Mouse (Mus musculus): ENCODE data around the gene Vmn2r80. TPM values are rescaled to one million over a fixed set of nuclear protein-coding genes. Genes with fewer than 3 reads are reported as not detected.
"Not testable (repeated sequence)": the region's sequence is repeated elsewhere in the genome, so short reads cannot be mapped to it uniquely, and the experiment has no call there.

Gene Vmn2r80
- not detected in 2 replicates for polyA plus RNA-seq (2014; fragmentation: Nextera tagmentation; extraction: Ambion mirVana)

DNA sequence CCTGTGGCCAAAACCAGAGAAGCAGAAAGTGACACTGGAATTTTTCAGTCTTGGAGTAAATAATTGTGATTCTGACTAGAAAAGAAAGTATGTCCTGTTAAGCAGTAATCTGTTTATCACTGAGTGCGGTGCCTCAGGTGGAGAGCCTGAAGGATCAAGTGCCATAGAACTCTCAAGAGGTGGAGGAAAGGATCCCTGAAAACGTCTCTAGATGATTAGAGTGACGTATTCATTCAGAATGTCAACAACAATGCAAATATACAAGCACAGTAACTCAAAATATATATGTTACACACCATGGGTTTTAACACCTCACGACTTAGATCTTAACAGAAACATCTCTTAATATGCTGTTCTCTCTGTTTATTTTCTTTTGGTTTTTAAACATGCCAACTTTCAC is at the start of gene Vmn2r80:
Gene Vmn2r80, plus strand, starts transcription at position 301 of the 400 bp plus-strand sequence.
- not testable (repeated sequence) for H3K4me1 ChIP-seq (ENCODE audit: control insufficient read depth, insufficient read depth, low read length); H3K4me3 ChIP-seq (ENCODE audit: low read depth, low read length); H3K27ac ChIP-seq (ENCODE audit: low read depth, low read length); H3K27me3 ChIP-seq (replicated peaks; ENCODE audit: control insufficient read depth, insufficient read depth, low read length); H3K9ac ChIP-seq (ENCODE audit: low read length); H3K9me3 ChIP-seq (replicated peaks; ENCODE audit: control insufficient read depth, low read length); DNase-seq (ENCODE audit: low spot score); ATAC-seq; H3K36me3 ChIP-seq (ENCODE audit: control insufficient read depth, insufficient read depth, low read length); H3K4me2 ChIP-seq (ENCODE audit: low read length)
- 82% methylated on average over 4 of the region's 4 CpGs for WGBS

DNA sequence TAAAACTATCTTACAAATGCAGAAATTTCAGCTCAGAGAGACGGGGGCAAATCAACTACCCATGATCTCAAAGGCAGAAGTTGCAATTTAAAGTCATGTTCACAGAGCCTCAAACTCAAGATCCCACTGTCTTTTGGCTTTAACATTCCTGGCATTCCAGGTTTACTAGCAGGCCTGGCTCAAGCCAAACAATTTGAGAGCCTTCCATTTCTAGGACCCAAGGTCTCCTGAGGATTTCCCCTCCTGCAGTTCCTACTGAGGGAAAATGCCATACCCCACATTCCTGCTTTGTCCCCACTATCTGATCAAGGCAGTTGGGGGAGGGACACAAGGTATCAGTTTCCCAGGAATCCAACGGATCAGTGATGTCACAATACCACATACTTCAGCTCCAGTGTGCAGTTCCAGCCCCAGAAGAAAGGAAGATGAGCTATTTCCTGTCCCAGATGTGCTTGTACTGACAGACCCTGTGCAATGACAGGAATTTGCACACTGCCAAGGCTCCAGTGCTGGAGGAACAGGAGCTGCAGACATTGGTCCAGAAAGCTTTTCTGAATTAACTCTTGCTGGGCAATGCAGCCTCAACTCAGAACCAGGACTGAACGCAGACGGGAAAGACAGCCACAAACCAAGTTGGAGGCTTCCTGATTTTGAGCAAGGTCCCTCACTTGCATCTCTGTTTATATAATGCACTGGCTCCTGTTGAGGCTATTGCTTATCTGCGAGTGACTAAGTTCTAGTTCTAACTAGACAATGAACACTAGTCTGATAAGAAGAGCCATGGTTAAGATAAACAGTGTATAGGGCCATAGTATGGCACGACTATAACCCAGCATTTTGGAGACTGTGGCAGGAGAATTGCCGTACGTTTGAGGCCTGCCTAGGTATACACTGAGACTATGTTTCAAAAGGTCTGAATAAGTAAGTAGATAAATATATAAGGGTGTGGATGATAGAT is 42.0 kb upstream of the Vmn2r80 start:
- no peak overlapping the region for H3K9ac ChIP-seq (ENCODE audit: low read length)
- H3K27me3 ChIP-seq (replicated peaks; ENCODE audit: control insufficient read depth, insufficient read depth, low read length): no peaks in the 10 kb centered on the region
- no peaks in the 10 kb centered on the region for H3K9me3 ChIP-seq (replicated peaks; ENCODE audit: control insufficient read depth, low read length)
- H3K4me1 ChIP-seq (ENCODE audit: control insufficient read depth, insufficient read depth, low read length): no peaks in the 10 kb centered on the region
- H3K36me3 ChIP-seq (ENCODE audit: control insufficient read depth, insufficient read depth, low read length): no peaks in the 10 kb centered on the region
- DNase-seq (ENCODE audit: low spot score) (no peak), ATAC-seq (no peak)
- 73% methylated on average over 8 of the region's 8 CpGs for WGBS
- H3K4me2 ChIP-seq (ENCODE audit: low read length): no peak overlapping the region
- no peak overlapping the region for H3K27ac ChIP-seq (ENCODE audit: low read depth, low read length)
- no peak overlapping the region for H3K4me3 ChIP-seq (ENCODE audit: low read depth, low read length)

DNA sequence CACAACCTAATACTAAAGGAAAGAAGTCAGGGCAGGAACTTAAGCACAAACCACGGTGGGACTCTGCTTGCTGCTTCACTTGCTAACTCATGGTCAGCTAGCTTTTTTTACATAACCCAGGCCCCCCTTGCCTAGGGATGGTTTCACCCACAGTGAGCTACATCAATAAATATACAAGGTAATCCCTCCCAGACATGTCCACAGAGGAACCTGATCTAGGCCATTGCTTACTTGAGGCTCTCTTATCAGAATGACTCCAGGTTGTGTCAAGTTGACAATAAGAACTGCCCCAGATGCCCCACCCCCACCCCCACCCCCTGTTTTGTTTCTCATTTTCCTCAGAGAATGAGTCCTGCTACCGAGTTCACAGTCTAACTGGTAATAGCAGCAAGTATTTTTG is 41.0 kb upstream of the Vmn2r80 start:
- H3K27ac ChIP-seq (ENCODE audit: low read depth, low read length): no peak overlapping the region
- DNase-seq (ENCODE audit: low spot score): no peak
- no peak overlapping the region for H3K9ac ChIP-seq (ENCODE audit: low read length)
- H3K27me3 ChIP-seq (replicated peaks; ENCODE audit: control insufficient read depth, insufficient read depth, low read length): no peaks in the 10 kb centered on the region
- no peaks in the 10 kb centered on the region for H3K4me1 ChIP-seq (ENCODE audit: control insufficient read depth, insufficient read depth, low read length)
- no peaks in the 10 kb centered on the region for H3K9me3 ChIP-seq (replicated peaks; ENCODE audit: control insufficient read depth, low read length)
- 83% methylated on average over 2 of the region's 2 CpGs for WGBS
- H3K4me2 ChIP-seq (ENCODE audit: low read length): no peak overlapping the region
- no peak overlapping the region for H3K4me3 ChIP-seq (ENCODE audit: low read depth, low read length)
- no peak for ATAC-seq
- H3K36me3 ChIP-seq (ENCODE audit: control insufficient read depth, insufficient read depth, low read length): no peaks in the 10 kb centered on the region

DNA sequence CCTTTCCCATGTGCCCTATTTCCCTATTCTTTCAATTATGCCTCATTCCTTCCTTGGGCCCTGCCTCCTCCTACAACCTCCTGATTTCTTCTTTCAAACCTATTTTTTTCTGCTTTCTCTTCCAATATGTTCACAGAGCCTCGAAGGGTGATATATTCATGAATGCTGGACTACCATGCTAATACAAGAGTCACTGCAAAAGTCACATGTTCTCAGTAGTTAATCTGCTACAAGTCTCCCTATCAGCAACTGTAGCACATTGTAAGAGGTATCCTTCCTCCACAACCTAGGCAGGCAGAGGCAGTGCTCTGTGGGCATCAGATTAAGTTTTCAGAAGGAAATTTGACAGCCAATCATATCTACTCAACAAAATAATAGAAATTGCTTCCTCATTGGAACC is 39.4 kb upstream of the Vmn2r80 start:
- no peaks in the 10 kb centered on the region for H3K9me3 ChIP-seq (replicated peaks; ENCODE audit: control insufficient read depth, low read length)
- DNase-seq (ENCODE audit: low spot score) (no peak), ATAC-seq (no peak)
- no peak overlapping the region for H3K4me2 ChIP-seq (ENCODE audit: low read length)
- 68% methylated on average over 1 of the region's 1 CpGs for WGBS
- no peak overlapping the region for H3K9ac ChIP-seq (ENCODE audit: low read length)
- H3K4me1 ChIP-seq (ENCODE audit: control insufficient read depth, insufficient read depth, low read length): no peaks in the 10 kb centered on the region
- H3K4me3 ChIP-seq (ENCODE audit: low read depth, low read length): no peak overlapping the region
- H3K36me3 ChIP-seq (ENCODE audit: control insufficient read depth, insufficient read depth, low read length): no peaks in the 10 kb centered on the region
- no peaks in the 10 kb centered on the region for H3K27me3 ChIP-seq (replicated peaks; ENCODE audit: control insufficient read depth, insufficient read depth, low read length)
- no peak overlapping the region for H3K27ac ChIP-seq (ENCODE audit: low read depth, low read length)

DNA sequence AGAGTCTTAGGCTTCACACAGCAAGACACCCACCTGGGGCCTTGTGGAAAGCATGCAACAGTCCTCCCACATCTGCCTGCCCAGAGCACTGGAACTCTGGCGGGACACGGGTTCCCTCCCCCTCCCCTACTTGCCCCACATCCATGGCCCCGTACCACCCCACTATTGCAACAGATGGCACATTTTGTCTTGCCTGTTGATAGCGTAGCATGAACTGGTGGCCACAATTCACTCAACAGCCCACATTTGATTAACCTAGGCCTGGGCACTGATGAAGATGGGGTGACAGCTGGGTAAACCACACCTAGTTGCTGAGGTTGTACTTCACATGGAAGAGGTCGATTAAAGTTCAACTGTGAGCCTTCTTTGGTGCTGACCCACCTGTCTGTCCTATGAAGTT is 38.1 kb upstream of the Vmn2r80 start:
- 95% methylated on average over 5 of the region's 5 CpGs for WGBS
- H3K4me3 ChIP-seq (ENCODE audit: low read depth, low read length): no peak overlapping the region
- no peak overlapping the region for H3K27ac ChIP-seq (ENCODE audit: low read depth, low read length)
- H3K4me1 ChIP-seq (ENCODE audit: control insufficient read depth, insufficient read depth, low read length): no peaks in the 10 kb centered on the region
- ATAC-seq (no peak), DNase-seq (ENCODE audit: low spot score) (no peak)
- no peaks in the 10 kb centered on the region for H3K36me3 ChIP-seq (ENCODE audit: control insufficient read depth, insufficient read depth, low read length)
- H3K27me3 ChIP-seq (replicated peaks; ENCODE audit: control insufficient read depth, insufficient read depth, low read length): no peaks in the 10 kb centered on the region
- H3K4me2 ChIP-seq (ENCODE audit: low read length): no peak overlapping the region
- H3K9ac ChIP-seq (ENCODE audit: low read length): no peak overlapping the region
- no peaks in the 10 kb centered on the region for H3K9me3 ChIP-seq (replicated peaks; ENCODE audit: control insufficient read depth, low read length)

DNA sequence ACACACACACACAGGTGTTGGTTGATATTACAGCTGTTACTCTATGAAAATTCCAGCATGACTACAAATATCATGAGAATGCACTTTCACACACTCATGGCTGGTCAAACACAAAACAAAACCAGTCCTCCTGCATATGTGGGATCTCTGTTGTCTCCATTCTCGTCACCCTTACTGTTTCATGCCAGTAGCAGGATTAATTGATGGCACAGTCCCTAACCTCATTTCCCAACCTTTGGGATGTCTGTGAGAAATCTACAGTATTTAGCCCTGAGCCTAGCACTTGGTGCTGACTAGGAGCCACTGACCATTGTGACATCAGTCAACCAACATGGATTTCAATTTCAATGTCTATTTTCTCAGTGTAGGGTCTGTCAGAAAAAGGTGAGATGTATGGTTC is 33.5 kb upstream of the Vmn2r80 start:
- Histone ChIP-seq H3K36me3 (ENCODE audit: control insufficient read depth, insufficient read depth, low read length) (no peaks in the 10 kb centered on the region), H3K4me1 (ENCODE audit: control insufficient read depth, insufficient read depth, low read length) (no peaks in the 10 kb centered on the region), H3K9me3 (replicated peaks; ENCODE audit: control insufficient read depth, low read length) (no peaks in the 10 kb centered on the region), H3K9ac (ENCODE audit: low read length) (no peak overlapping the region), H3K27me3 (replicated peaks; ENCODE audit: control insufficient read depth, insufficient read depth, low read length) (no peaks in the 10 kb centered on the region), H3K4me3 (ENCODE audit: low read depth, low read length) (no peak overlapping the region), H3K27ac (ENCODE audit: low read depth, low read length) (no peak overlapping the region), H3K4me2 (ENCODE audit: low read length) (no peak overlapping the region)
- no peak for ATAC-seq
- WGBS: 55% methylated on average over 1 of the region's 1 CpGs
- DNase-seq (ENCODE audit: low spot score): no peak

DNA sequence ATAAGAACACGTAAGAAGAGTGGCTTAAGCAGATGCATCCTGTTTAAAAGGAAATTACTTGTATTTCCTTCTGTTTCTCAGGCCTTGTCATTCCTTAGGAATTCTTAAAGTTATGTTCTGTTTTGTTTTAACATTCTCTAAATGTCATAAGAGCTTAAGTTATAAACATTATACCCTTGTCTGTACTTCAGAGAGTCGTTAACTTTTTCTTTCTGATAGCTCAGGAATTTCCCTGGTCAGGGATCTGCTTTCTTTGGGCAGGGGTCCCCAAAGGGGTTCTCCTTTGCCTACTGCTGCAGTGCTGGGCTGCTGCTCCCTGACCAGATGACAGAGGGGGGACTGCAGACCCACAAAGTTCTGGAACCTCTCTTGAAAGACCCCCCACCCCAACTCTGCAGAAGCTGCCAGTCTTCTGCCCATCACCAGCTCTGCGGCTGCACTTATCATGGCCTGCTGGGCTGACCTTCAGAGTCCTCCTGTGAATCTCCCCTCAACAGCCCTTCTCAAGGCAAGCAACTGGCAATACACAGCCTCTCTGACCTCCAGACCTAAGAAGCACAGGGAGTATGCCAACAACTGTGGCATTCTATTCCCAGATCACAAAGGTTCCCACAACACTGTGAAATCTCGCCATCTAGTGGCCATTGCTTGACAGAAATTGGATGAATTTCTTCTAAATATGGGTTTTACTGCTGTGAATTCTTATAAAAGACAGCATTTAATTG is 32.3 kb upstream of the Vmn2r80 start:
- WGBS: 60% methylated on average over 4 of the region's 4 CpGs
- Histone ChIP-seq H3K36me3 (ENCODE audit: control insufficient read depth, insufficient read depth, low read length) (no peaks in the 10 kb centered on the region), H3K4me1 (ENCODE audit: control insufficient read depth, insufficient read depth, low read length) (no peaks in the 10 kb centered on the region), H3K27ac (ENCODE audit: low read depth, low read length) (no peak overlapping the region), H3K9ac (ENCODE audit: low read length) (no peak overlapping the region), H3K9me3 (replicated peaks; ENCODE audit: control insufficient read depth, low read length) (no peaks in the 10 kb centered on the region), H3K27me3 (replicated peaks; ENCODE audit: control insufficient read depth, insufficient read depth, low read length) (no peaks in the 10 kb centered on the region), H3K4me2 (ENCODE audit: low read length) (no peak overlapping the region), H3K4me3 (ENCODE audit: low read depth, low read length) (no peak overlapping the region)
- ATAC-seq: peak; percentile 67
- peak; percentile 92 for DNase-seq (ENCODE audit: low spot score)

DNA sequence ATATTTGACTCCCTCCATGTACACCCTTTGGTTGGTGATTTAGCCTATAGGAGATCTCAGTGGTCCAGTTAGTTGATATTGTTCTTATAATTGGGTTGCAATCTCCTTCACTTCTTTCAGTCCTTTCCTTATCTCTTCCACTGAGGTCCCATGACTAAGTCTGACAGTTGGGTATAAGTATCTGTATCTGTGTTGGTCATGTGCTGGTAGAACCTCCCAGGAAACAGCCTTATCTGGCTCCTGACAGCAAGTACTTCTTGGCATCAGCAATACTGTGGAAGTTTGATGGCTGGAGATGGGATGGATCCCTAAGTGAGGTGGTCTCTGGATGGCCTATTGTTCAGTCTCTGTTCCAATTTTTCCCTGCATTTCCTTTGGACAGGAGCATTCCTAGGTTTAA is 3.0 kb downstream of the Vmn2r80 start:
- Histone ChIP-seq H3K27me3 (replicated peaks; ENCODE audit: control insufficient read depth, insufficient read depth, low read length) (no peaks in the 10 kb centered on the region), H3K9ac (ENCODE audit: low read length) (no peak overlapping the region), H3K27ac (ENCODE audit: low read depth, low read length) (no peak overlapping the region), H3K36me3 (ENCODE audit: control insufficient read depth, insufficient read depth, low read length) (no peaks in the 10 kb centered on the region), H3K4me3 (ENCODE audit: low read depth, low read length) (no peak overlapping the region), H3K4me1 (ENCODE audit: control insufficient read depth, insufficient read depth, low read length) (no peaks in the 10 kb centered on the region), H3K4me2 (ENCODE audit: low read length) (no peak overlapping the region), H3K9me3 (replicated peaks; ENCODE audit: control insufficient read depth, low read length) (no peaks in the 10 kb centered on the region)
- no peak for DNase-seq (ENCODE audit: low spot score)
- ATAC-seq: no peak

DNA sequence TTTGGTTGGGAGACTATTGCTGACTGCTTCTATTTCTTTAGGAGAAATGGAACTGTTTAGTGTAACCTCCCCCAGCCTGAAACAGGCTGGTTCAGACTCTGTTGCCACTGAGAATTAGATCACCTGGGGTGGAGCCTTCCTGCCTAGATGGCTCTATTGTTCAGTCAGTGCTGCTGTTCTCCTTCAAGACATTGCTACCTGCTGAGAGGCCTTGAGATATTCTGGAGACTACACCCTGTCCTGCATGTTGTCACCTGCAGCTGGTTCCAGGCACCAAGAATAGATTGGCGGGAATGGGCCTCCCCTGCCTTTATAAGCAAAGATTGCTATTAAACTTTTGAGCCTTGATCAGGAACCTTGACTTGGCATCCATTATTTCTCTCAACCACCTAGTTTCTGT is 51.4 kb downstream of the Vmn2r80 start:
- not testable (repeated sequence) for ATAC-seq; H3K27me3 ChIP-seq (replicated peaks; ENCODE audit: control insufficient read depth, insufficient read depth, low read length); H3K27ac ChIP-seq (ENCODE audit: low read depth, low read length); H3K9me3 ChIP-seq (replicated peaks; ENCODE audit: control insufficient read depth, low read length); H3K4me1 ChIP-seq (ENCODE audit: control insufficient read depth, insufficient read depth, low read length); H3K4me2 ChIP-seq (ENCODE audit: low read length); H3K36me3 ChIP-seq (ENCODE audit: control insufficient read depth, insufficient read depth, low read length); H3K4me3 ChIP-seq (ENCODE audit: low read depth, low read length); H3K9ac ChIP-seq (ENCODE audit: low read length); DNase-seq (ENCODE audit: low spot score)
- 71% methylated on average over 1 of the region's 1 CpGs for WGBS
